Comparison of ENCODE assay signal across 8 mouse cellular contexts in the genomic region with DNA sequence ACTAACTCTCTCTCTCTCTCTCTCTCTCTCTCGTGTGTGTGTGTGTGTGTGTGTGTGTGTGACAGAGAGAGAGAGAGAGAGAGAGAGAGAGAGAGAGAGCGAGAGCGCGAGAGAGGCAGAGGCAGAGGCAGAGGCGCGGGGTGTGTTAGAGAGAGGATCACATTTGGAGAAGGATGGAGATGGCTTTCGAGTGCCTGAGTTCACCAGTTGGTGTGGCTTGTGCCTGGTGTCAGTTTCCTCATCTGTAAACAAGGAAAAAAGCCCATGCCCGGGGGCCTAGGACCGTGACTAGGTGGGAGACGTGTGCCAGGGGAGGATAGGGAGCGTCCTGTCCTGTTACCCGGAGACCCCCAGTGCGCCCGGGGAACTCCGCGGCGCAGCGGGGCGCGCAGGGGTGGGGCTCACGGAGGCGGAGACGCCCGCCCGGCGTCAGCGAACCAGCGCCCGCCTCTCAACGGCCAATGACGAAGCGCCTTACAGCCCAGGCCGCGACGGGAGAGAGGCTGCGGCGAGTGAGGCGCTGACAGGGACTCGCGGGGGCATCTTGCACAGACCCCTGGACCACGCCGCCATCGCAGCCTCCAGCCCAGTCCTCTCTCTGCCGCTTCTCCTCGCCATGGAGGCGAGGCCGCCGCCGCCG. TPM values are rescaled to one million over a fixed set of nuclear protein-coding genes. Genes with fewer than 3 reads are reported as not detected.
DNase-seq lines count a peak whose midpoint lies in the region; ATAC-seq and TF ChIP-seq lines count a peak whose summit lies in the region.

Ptpra (plus strand) TSS at position 485 of the 640 bp plus-strand sequence.

- 1% methylated on average over 49 of the region's 50 CpGs for WGBS in heart, embryonic 10.5 days
- under 1% methylated on average over 47 of the region's 50 CpGs for WGBS in kidney, embryonic 16.5 days
- under 1% methylated on average over 50 of the region's 50 CpGs for WGBS in liver, adult 2 months

- H3K36me3 ChIP-seq in heart, embryonic 10.5 days = no peaks in the 10 kb centered on the region
- H3K36me3 ChIP-seq in kidney, embryonic 16.5 days (ENCODE audit: insufficient read depth, low read length) = no peaks in the 10 kb centered on the region
- H3K36me3 ChIP-seq in liver, adult 2 months (ENCODE audit: control insufficient read depth, insufficient read depth, low read length) = no peaks in the 10 kb centered on the region
- H3K36me3 ChIP-seq in myocyte (ENCODE audit: control insufficient read depth, insufficient read depth) = no peaks in the 10 kb centered on the region
- no peaks in the 10 kb centered on the region; the same call in 1 of the 2 replicates for H3K36me3 ChIP-seq in splenic B cell, adult 2 months (ENCODE audit: control insufficient read depth, insufficient read depth, low read length, poor library complexity, severe bottlenecking)

- peak within 1 kb of the TSS; percentile 55 for H3K27ac ChIP-seq in bone marrow macrophage, adult 2 months (ENCODE audit: insufficient read depth, low read depth, low read length)
- H3K27ac ChIP-seq in embryonic fibroblast, embryonic 13.5 days (ENCODE audit: insufficient read depth, low read length) = peak within 1 kb of the TSS; percentile 63
- peak within 1 kb of the TSS; percentile 92 for H3K27ac ChIP-seq in heart, embryonic 10.5 days
- peak within 1 kb of the TSS; percentile 89 for H3K27ac ChIP-seq in kidney, embryonic 16.5 days (ENCODE audit: low read length)
- peak within 1 kb of the TSS; percentile 72 for H3K27ac ChIP-seq in liver, adult 2 months (replicated peaks; ENCODE audit: insufficient read depth, low read depth, low read length)

- H3K27me3 ChIP-seq in heart, embryonic 10.5 days (ENCODE audit: insufficient read depth, poor library complexity, severe bottlenecking) = peaks cover 10% of the 10 kb centered on the region; the same call in 1 of the 2 replicates
- H3K27me3 ChIP-seq in kidney, embryonic 16.5 days (ENCODE audit: insufficient read depth, low read length) = no peaks in the 10 kb centered on the region
- no peaks in the 10 kb centered on the region for H3K27me3 ChIP-seq in liver, adult 2 months (ENCODE audit: control insufficient read depth, insufficient read depth, low read length)
- H3K27me3 ChIP-seq in myocyte (ENCODE audit: control insufficient read depth, insufficient read depth, insufficient read length) = no peaks in the 10 kb centered on the region
- H3K27me3 ChIP-seq in splenic B cell, adult 2 months (ENCODE audit: control insufficient read depth, insufficient read depth, low read length, poor library complexity, severe bottlenecking) = no peaks in the 10 kb centered on the region

- H3ac ChIP-seq in myocyte (ENCODE audit: control insufficient read depth, insufficient read length) = peak within 1 kb of the TSS; percentile 74

- peak; percentile 94 for DNase-seq in A20 (ENCODE audit: low read depth, low spot score)
- DNase-seq in heart, embryonic 10.5 days (ENCODE audit: low spot score) = peak; percentile 95
- peak; percentile 64 for DNase-seq in liver, adult 2 months (ENCODE audit: extremely low read depth, low read depth, low spot score)
- DNase-seq in splenic B cell, adult 2 months (ENCODE audit: low read depth, low spot score) = peak; percentile 87

- peak within 1 kb of the TSS; percentile 90 for H3K4me2 ChIP-seq in kidney, embryonic 16.5 days (replicated peaks; ENCODE audit: low read depth, low read length)
- peak within 1 kb of the TSS; percentile 78 for H3K4me2 ChIP-seq in myocyte (ENCODE audit: low read depth)

- ATAC-seq in kidney, embryonic 16.5 days (ENCODE audit: low FRiP score, low TSS enrichment) = peak; percentile 96

- H3K4me3 ChIP-seq in bone marrow macrophage, adult 2 months (ENCODE audit: insufficient read depth, low read length) = peak within 1 kb of the TSS; percentile 91
- H3K4me3 ChIP-seq in embryonic fibroblast, embryonic 13.5 days (ENCODE audit: insufficient read depth, low read length) = peak within 1 kb of the TSS; percentile 73
- H3K4me3 ChIP-seq in heart, embryonic 10.5 days = peak within 1 kb of the TSS; percentile 80
- peak within 1 kb of the TSS; percentile 95 for H3K4me3 ChIP-seq in kidney, embryonic 16.5 days (ENCODE audit: low read length)
- H3K4me3 ChIP-seq in liver, adult 2 months (ENCODE audit: insufficient read depth, low read depth, low read length) = peak within 1 kb of the TSS; percentile 80
- H3K4me3 ChIP-seq in myocyte = peak within 1 kb of the TSS; percentile 60

- TF ChIP-seq POLR2A in bone marrow macrophage, adult 2 months (IDR thresholded peaks at IDR 0.05; ENCODE audit: borderline replicate concordance, low read depth, low read length) = no peak
- TF ChIP-seq POLR2A in embryonic fibroblast, embryonic 13.5 days (IDR thresholded peaks at IDR 0.05; ENCODE audit: low read depth, low read length) = peak; percentile 91
- peak; percentile 72; the same call in 1 of the 2 replicates for TF ChIP-seq POLR2A in liver, adult 2 months (IDR thresholded peaks at IDR 0.05; ENCODE audit: extremely low read depth, insufficient read depth, low read length)
- peak; percentile 96 for TF ChIP-seq POLR2A in myocyte (IDR thresholded peaks at IDR 0.05; ENCODE audit: insufficient read length, low read depth)

- peak within 1 kb of the TSS; percentile 95 for H3K9ac ChIP-seq in kidney, embryonic 16.5 days (replicated peaks; ENCODE audit: low read length)
- peak within 1 kb of the TSS; percentile 96 for H3K9ac ChIP-seq in liver, adult 2 months (ENCODE audit: low read depth, low read length)

- H3K4me1 ChIP-seq in bone marrow macrophage, adult 2 months (ENCODE audit: control insufficient read depth, insufficient read depth, low read length) = peaks cover 24% of the 10 kb centered on the region
- peaks cover 12% of the 10 kb centered on the region for H3K4me1 ChIP-seq in embryonic fibroblast, embryonic 13.5 days (ENCODE audit: control insufficient read depth, insufficient read depth, low read length)
- peaks cover 34% of the 10 kb centered on the region for H3K4me1 ChIP-seq in heart, embryonic 10.5 days
- peaks cover 31% of the 10 kb centered on the region for H3K4me1 ChIP-seq in kidney, embryonic 16.5 days (ENCODE audit: insufficient read depth, low read length)
- peaks cover 15% of the 10 kb centered on the region for H3K4me1 ChIP-seq in liver, adult 2 months (ENCODE audit: control insufficient read depth, insufficient read depth, low read length)

- H3K79me2 ChIP-seq in liver, adult 2 months (ENCODE audit: control insufficient read depth, insufficient read depth, low read length) = peaks cover 19% of the 10 kb centered on the region; the same call in 1 of the 2 replicates
- H3K79me2 ChIP-seq in myocyte (ENCODE audit: control insufficient read depth, insufficient read depth) = peaks cover 45% of the 10 kb centered on the region

- no peak for TF ChIP-seq CTCF in bone marrow macrophage, adult 2 months (IDR thresholded peaks at IDR 0.05; ENCODE audit: low read depth, low read length)
- TF ChIP-seq CTCF in embryonic fibroblast, embryonic 13.5 days (IDR thresholded peaks at IDR 0.05; ENCODE audit: borderline replicate concordance, insufficient read depth, low read length) = no peak
- no peak for TF ChIP-seq CTCF in liver, adult 2 months (IDR thresholded peaks at IDR 0.05; ENCODE audit: low read depth, low read length)

- H3K9me3 ChIP-seq in heart, embryonic 10.5 days = no peaks in the 10 kb centered on the region
- H3K9me3 ChIP-seq in kidney, embryonic 16.5 days (ENCODE audit: low read length) = no peaks in the 10 kb centered on the region

TF ChIP-seq in myocyte, 11 proteins besides CTCF, POLR2A, EP300 and RAD21:
- peak in 1 of 3 experiments; percentile 11 for TF ChIP-seq MYOG (IDR thresholded peaks at IDR 0.05; ENCODE audit: control insufficient read depth in 1 of 3, insufficient read depth in 1 of 3, insufficient read length in 2 of 3, low read depth in 2 of 3)
- TF ChIP-seq REST (IDR thresholded peaks at IDR 0.05; ENCODE audit: insufficient read depth, insufficient read length) = no peak
- peak in 1 of 3 experiments; percentile 7 for TF ChIP-seq MYOD1 (IDR thresholded peaks at IDR 0.05; ENCODE audit: control insufficient read depth in 1 of 3, insufficient read length in 2 of 3, low read depth in 2 of 3)
- no peak for TF ChIP-seq E2F4 (IDR thresholded peaks at IDR 0.05; ENCODE audit: insufficient read depth)
- no peak for TF ChIP-seq TCF12 (IDR thresholded peaks at IDR 0.05; ENCODE audit: insufficient read depth, poor library complexity, severe bottlenecking)
- peak; percentile 98 for TF ChIP-seq POLR2AphosphoS2 (IDR thresholded peaks at IDR 0.05; ENCODE audit: insufficient read length, low read depth)
- TF ChIP-seq MAX (IDR thresholded peaks at IDR 0.05; ENCODE audit: low read depth) = no peak
- TF ChIP-seq SRF (IDR thresholded peaks at IDR 0.05; ENCODE audit: control insufficient read depth, insufficient read length, low read depth) = no peak
- TF ChIP-seq USF1 (IDR thresholded peaks at IDR 0.05; ENCODE audit: low read depth) = no peak
- no peak for TF ChIP-seq TCF3 (IDR thresholded peaks at IDR 0.05; ENCODE audit: insufficient read length, low read depth)
- TF ChIP-seq CEBPB (IDR thresholded peaks at IDR 0.05; ENCODE audit: insufficient read depth, poor library complexity, severe bottlenecking) = no peak

RNA-seq across cellular contexts. Expression of gene Ptpra, which starts in this region (rescaled TPM):
- polyA plus RNA-seq in bone marrow macrophage, adult 2 months (2012; ENCODE audit: insufficient read depth, insufficient read length, missing spikeins) = 195 and 229 TPM in 2 replicates
- 116 and 121 TPM in 2 replicates for polyA plus RNA-seq in embryonic fibroblast, embryonic 13.5 days (2011; ENCODE audit: insufficient read length, low read depth, missing spikeins)
- polyA plus RNA-seq in heart, embryonic 10.5 days (2016; fragmentation: Nextera tagmentation; extraction: Ambion mirVana) = 73.3 and 85.5 TPM in 2 replicates
- 91.6 and 92.0 TPM in 2 replicates for polyA plus RNA-seq in kidney, embryonic 16.5 days (2015; fragmentation: Nextera tagmentation; extraction: Ambion mirVana)
- total RNA-seq in liver, adult 2 months (2014; rRNA removed) = 24.8 and 25.9 TPM in 2 replicates
- polyA plus RNA-seq in liver, adult 2 months (2012; rRNA removed) = 19.6 and 23.9 TPM in 2 replicates
- 57.9 TPM for polyA plus RNA-seq in myocyte (2012; fragmentation: generic; extraction: Trizol)

Comparison
In these comparisons a context has a peak if more than half of its experiments do, and no peak if none do; other contexts are left out.
1. Peak in every context shown above with its lines: DNase-seq, ATAC-seq, H3K4me3 ChIP-seq and H3K27ac ChIP-seq.